Mouse (Mus musculus): ENCODE measurements around the gene Wdr63. TPM values are rescaled to one million over a fixed set of nuclear protein-coding genes. Genes with fewer than 3 reads are reported as not detected.

Wdr63 gene
- total and polyA plus RNA-seq, 3 experiments = 0.53 TPM; not detected in 2

GRCm38 (mm10) chr3:146134834-146135233 is 26.9 kb upstream of the Wdr63 start:
- 73% methylated on average over 9 of the region's 9 CpGs for WGBS
- no peaks in the 10 kb centered on the region for H3K4me1 ChIP-seq (ENCODE audit: control insufficient read depth, insufficient read depth, low read length)
- H3K79me2 ChIP-seq (replicated peaks; ENCODE audit: control insufficient read depth, insufficient read depth, low read length) = no peaks in the 10 kb centered on the region
- intact Hi-C loops (cut with DNase I) = no loop called here
- H3K27me3 ChIP-seq (ENCODE audit: control insufficient read depth, insufficient read depth, low read length) = no peaks in the 10 kb centered on the region
- no peak overlapping the region for H3K9ac ChIP-seq (ENCODE audit: low read depth, low read length)
- no peak overlapping the region for H3K4me3 ChIP-seq
- H3K27ac ChIP-seq = no peak overlapping the region
- TF ChIP-seq POLR2A (IDR thresholded peaks at IDR 0.05; ENCODE audit: insufficient read depth, low read depth, low read length) = no peak
- TF ChIP-seq CTCF (IDR thresholded peaks at IDR 0.05) = no peak
- no peak for TF ChIP-seq EP300 (IDR thresholded peaks at IDR 0.05; ENCODE audit: insufficient read depth, low read depth, low read length)
- no peaks in the 10 kb centered on the region for H3K36me3 ChIP-seq (ENCODE audit: control insufficient read depth, insufficient read depth, low read length)
- peak in 1 of 2 experiments; percentile 14 for DNase-seq

- TF ChIP-seq EP300 (IDR thresholded peaks at IDR 0.05; ENCODE audit: insufficient read depth, low read depth, low read length) (no peak), POLR2A (IDR thresholded peaks at IDR 0.05; ENCODE audit: insufficient read depth, low read depth, low read length) (no peak), CTCF (IDR thresholded peaks at IDR 0.05) (no peak)
- Histone ChIP-seq H3K79me2 (replicated peaks; ENCODE audit: control insufficient read depth, insufficient read depth, low read length) (no peaks in the 10 kb centered on the region), H3K4me1 (ENCODE audit: control insufficient read depth, insufficient read depth, low read length) (no peaks in the 10 kb centered on the region), H3K4me3 (no peak overlapping the region), H3K36me3 (ENCODE audit: control insufficient read depth, insufficient read depth, low read length) (no peaks in the 10 kb centered on the region), H3K9ac (ENCODE audit: low read depth, low read length) (no peak overlapping the region), H3K27ac (no peak overlapping the region), H3K27me3 (ENCODE audit: control insufficient read depth, insufficient read depth, low read length) (no peaks in the 10 kb centered on the region)
- intact Hi-C loops (cut with DNase I) = no loop called here
- no peak for DNase-seq
- 39% methylated on average over 6 of the region's 6 CpGs for WGBS
These were observed 19.3 kb upstream of the Wdr63 start for GRCm38 (mm10) chr3:146127205-146127604.

GRCm38 (mm10) chr3:146123464-146123825 is 15.5 kb upstream of the Wdr63 start:
- TF ChIP-seq EP300 (IDR thresholded peaks at IDR 0.05; ENCODE audit: insufficient read depth, low read depth, low read length) = no peak
- TF ChIP-seq POLR2A (IDR thresholded peaks at IDR 0.05; ENCODE audit: insufficient read depth, low read depth, low read length) = no peak
- TF ChIP-seq CTCF (IDR thresholded peaks at IDR 0.05) = no peak
- no peak overlapping the region for H3K27ac ChIP-seq
- no peaks in the 10 kb centered on the region for H3K36me3 ChIP-seq (ENCODE audit: control insufficient read depth, insufficient read depth, low read length)
- H3K27me3 ChIP-seq (ENCODE audit: control insufficient read depth, insufficient read depth, low read length) = no peaks in the 10 kb centered on the region
- intact Hi-C loops (cut with DNase I) = no loop called here
- no peak overlapping the region for H3K4me3 ChIP-seq
- 58% methylated on average over 9 of the region's 9 CpGs for WGBS
- no peaks in the 10 kb centered on the region for H3K79me2 ChIP-seq (replicated peaks; ENCODE audit: control insufficient read depth, insufficient read depth, low read length)
- H3K4me1 ChIP-seq (ENCODE audit: control insufficient read depth, insufficient read depth, low read length) = no peaks in the 10 kb centered on the region
- no peak overlapping the region for H3K9ac ChIP-seq (ENCODE audit: low read depth, low read length)
- no peak for DNase-seq

GRCm38 (mm10) chr3:146122807-146123463 is 15.0 kb upstream of the Wdr63 start:
- Histone ChIP-seq H3K27ac (no peak overlapping the region), H3K4me3 (no peak overlapping the region), H3K36me3 (ENCODE audit: control insufficient read depth, insufficient read depth, low read length) (no peaks in the 10 kb centered on the region), H3K79me2 (replicated peaks; ENCODE audit: control insufficient read depth, insufficient read depth, low read length) (no peaks in the 10 kb centered on the region), H3K4me1 (ENCODE audit: control insufficient read depth, insufficient read depth, low read length) (no peaks in the 10 kb centered on the region), H3K9ac (ENCODE audit: low read depth, low read length) (no peak overlapping the region), H3K27me3 (ENCODE audit: control insufficient read depth, insufficient read depth, low read length) (no peaks in the 10 kb centered on the region)
- DNase-seq = no peak
- WGBS = 77% methylated on average over 8 of the region's 8 CpGs
- TF ChIP-seq CTCF (IDR thresholded peaks at IDR 0.05) = no peak
- no peak for TF ChIP-seq EP300 (IDR thresholded peaks at IDR 0.05; ENCODE audit: insufficient read depth, low read depth, low read length)
- no peak for TF ChIP-seq POLR2A (IDR thresholded peaks at IDR 0.05; ENCODE audit: insufficient read depth, low read depth, low read length)
- intact Hi-C loops (cut with DNase I) = no loop called here

GRCm38 (mm10) chr3:146122125-146122420 is 14.1 kb upstream of the Wdr63 start:
- H3K36me3 ChIP-seq (ENCODE audit: control insufficient read depth, insufficient read depth, low read length) = no peaks in the 10 kb centered on the region
- no peak for DNase-seq
- no peaks in the 10 kb centered on the region for H3K79me2 ChIP-seq (replicated peaks; ENCODE audit: control insufficient read depth, insufficient read depth, low read length)
- no peak overlapping the region for H3K27ac ChIP-seq
- H3K4me1 ChIP-seq (ENCODE audit: control insufficient read depth, insufficient read depth, low read length) = no peaks in the 10 kb centered on the region
- TF ChIP-seq CTCF (IDR thresholded peaks at IDR 0.05) (no peak), POLR2A (IDR thresholded peaks at IDR 0.05; ENCODE audit: insufficient read depth, low read depth, low read length) (no peak), EP300 (IDR thresholded peaks at IDR 0.05; ENCODE audit: insufficient read depth, low read depth, low read length) (no peak)
- WGBS = 75% methylated on average over 3 of the region's 3 CpGs
- H3K27me3 ChIP-seq (ENCODE audit: control insufficient read depth, insufficient read depth, low read length) = no peaks in the 10 kb centered on the region
- H3K4me3 ChIP-seq = no peak overlapping the region
- intact Hi-C loops (cut with DNase I) = no loop called here
- H3K9ac ChIP-seq (ENCODE audit: low read depth, low read length) = no peak overlapping the region

- H3K27ac ChIP-seq = no peak overlapping the region
- H3K79me2 ChIP-seq (replicated peaks; ENCODE audit: control insufficient read depth, insufficient read depth, low read length) = no peaks in the 10 kb centered on the region
- no peaks in the 10 kb centered on the region for H3K27me3 ChIP-seq (ENCODE audit: control insufficient read depth, insufficient read depth, low read length)
- no peak overlapping the region for H3K4me3 ChIP-seq
- DNase-seq = no peak
- H3K4me1 ChIP-seq (ENCODE audit: control insufficient read depth, insufficient read depth, low read length) = no peaks in the 10 kb centered on the region
- H3K9ac ChIP-seq (ENCODE audit: low read depth, low read length) = no peak overlapping the region
- WGBS = 27% methylated on average over 25 of the region's 25 CpGs
- intact Hi-C loops (cut with DNase I) = no loop called here
- H3K36me3 ChIP-seq (ENCODE audit: control insufficient read depth, insufficient read depth, low read length) = no peaks in the 10 kb centered on the region
- TF ChIP-seq POLR2A (IDR thresholded peaks at IDR 0.05; ENCODE audit: insufficient read depth, low read depth, low read length) (no peak), CTCF (IDR thresholded peaks at IDR 0.05) (no peak), EP300 (IDR thresholded peaks at IDR 0.05; ENCODE audit: insufficient read depth, low read depth, low read length) (no peak)
These were observed 13.6 kb upstream of the Wdr63 start for GRCm38 (mm10) chr3:146121310-146122124.

Measured in heart, adult 2 months (tissue).